Mouse (Mus musculus) hematopoietic stem cell, adult 5-6 weeks (primary cell): ENCODE data around the gene Ttc9c. TPM values are rescaled to one million over a fixed set of nuclear protein-coding genes. Genes with fewer than 3 reads are reported as not detected.

ENCODE experiments used
- ATAC-seq, 2 experiments: fragments of 125-278 bp in 1 of 2; replicated peaks in 1 of 2; 2 replicates each; pipeline ENCODE4 v1.8.0; 2016 to 2017; ENCODE audit warnings: inconsistent platforms in 2 of 2, mild to moderate bottlenecking in 2 of 2, moderate number of reproducible peaks in 2 of 2, low read depth in 1 of 2, moderate TSS enrichment in 1 of 2; ENCODE audit not compliant: low FRiP score in 2 of 2, poor library complexity in 2 of 2, severe bottlenecking in 2 of 2, insufficient read depth in 1 of 2, low TSS enrichment in 1 of 2
- total RNA-seq: library from RNA; stranded (forward); fragments of 172-1452, 232-1000 nt; gene quantifications from 2 replicates; pipeline ENCODE4 v1.2.3, GENCODE M21; 2017

The Ttc9c gene
- total RNA-seq: 61.0 and 83.7 TPM in 2 replicates

GRCm38 (mm10) chr19:8818801-8819595, at the start of gene Ttc9c:
Ttc9c (minus strand) TSS chr19:8819333.
- peak; percentile 74 to 86 for ATAC-seq

- ATAC-seq: no peak
Observed at GRCm38 (mm10) chr19:8864265-8864664, 45.1 kb upstream of the Ttc9c start.

- ATAC-seq: no peak
Observed at GRCm38 (mm10) chr19:8859018-8859417, 39.9 kb upstream of the Ttc9c start.

DNA sequence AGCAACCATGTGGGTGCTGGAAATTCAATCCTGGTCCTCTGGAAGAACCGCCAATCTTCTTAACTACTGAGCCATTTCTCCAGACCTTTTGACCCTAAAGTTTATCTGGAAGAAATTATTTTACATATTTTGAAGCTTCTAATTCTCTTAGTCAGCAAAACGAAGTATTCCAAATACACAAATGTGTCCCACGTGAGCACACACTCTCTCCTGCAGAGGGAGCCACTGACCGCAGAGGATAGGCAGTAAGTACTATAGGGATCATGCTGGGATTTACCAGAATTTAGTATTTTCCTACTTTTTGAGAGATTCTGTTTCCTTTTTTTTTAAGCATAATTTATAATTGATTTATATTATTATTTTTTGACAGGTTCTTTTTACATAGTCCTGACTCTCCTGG, 38.6 kb upstream of the Ttc9c start:
- peak; percentile 53 to 56; a peak in 2 of 4 replicates for ATAC-seq

GRCm38 (mm10) chr19:8853117-8853516, 34.0 kb upstream of the Ttc9c start:
- no peak for ATAC-seq

GRCm38 (mm10) chr19:8852236-8852928, 33.2 kb upstream of the Ttc9c start:
- no peak for ATAC-seq

GRCm38 (mm10) chr19:8851639-8852038, 32.5 kb upstream of the Ttc9c start:
- ATAC-seq: no peak

- ATAC-seq: no peak
Observed at GRCm38 (mm10) chr19:8850402-8850901, 31.3 kb upstream of the Ttc9c start, which contains the start of gene Lrrn4cl. Lrrn4cl (plus strand) TSS chr19:8850768.

DNA sequence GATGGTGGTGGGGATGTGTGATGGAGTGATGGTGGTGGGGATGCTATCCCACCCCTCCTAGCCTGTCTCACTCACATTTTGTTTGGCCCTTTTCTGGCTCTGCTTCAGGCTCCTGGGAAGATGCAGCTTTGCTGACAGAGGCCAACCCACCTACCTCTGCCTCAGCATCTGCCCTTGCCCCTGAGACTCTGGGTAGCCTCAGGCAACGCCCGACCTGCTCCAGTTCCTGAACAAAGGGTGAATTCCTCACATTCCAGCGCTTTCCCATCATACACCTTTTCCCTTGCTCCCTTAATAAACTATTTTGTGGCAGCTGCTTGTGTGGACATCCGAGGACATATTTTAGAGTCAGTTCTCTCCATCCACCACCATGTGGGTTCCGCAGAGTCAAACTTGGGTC, 29.2 kb upstream of the Ttc9c start:
- no peak for ATAC-seq

- peak; percentile 20 to 55; a peak in 2 of 4 replicates for ATAC-seq
Observed at GRCm38 (mm10) chr19:8844371-8845129, 25.4 kb upstream of the Ttc9c start.

DNA sequence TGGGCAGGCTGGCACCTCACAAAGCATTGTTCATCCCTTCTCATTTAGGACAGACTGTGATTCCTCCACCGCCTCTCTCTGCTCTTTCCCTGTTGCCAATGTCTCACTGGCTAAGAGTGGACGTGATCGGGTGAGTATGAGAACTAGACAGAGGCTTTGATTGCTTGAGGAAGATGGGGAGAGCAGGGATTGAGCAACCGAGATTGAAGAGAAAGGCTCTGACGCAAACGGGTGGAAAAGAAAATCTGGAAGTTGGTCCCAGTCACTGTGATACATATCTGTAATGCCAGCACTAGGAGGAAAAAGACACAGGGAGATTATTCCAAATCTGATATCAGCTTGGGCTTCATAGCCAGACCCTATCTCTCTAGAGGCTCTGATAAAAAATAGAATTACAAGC, 23.8 kb upstream of the Ttc9c start:
- no peak for ATAC-seq

GRCm38 (mm10) chr19:8841012-8841411, 21.9 kb upstream of the Ttc9c start:
- no peak for ATAC-seq

DNA sequence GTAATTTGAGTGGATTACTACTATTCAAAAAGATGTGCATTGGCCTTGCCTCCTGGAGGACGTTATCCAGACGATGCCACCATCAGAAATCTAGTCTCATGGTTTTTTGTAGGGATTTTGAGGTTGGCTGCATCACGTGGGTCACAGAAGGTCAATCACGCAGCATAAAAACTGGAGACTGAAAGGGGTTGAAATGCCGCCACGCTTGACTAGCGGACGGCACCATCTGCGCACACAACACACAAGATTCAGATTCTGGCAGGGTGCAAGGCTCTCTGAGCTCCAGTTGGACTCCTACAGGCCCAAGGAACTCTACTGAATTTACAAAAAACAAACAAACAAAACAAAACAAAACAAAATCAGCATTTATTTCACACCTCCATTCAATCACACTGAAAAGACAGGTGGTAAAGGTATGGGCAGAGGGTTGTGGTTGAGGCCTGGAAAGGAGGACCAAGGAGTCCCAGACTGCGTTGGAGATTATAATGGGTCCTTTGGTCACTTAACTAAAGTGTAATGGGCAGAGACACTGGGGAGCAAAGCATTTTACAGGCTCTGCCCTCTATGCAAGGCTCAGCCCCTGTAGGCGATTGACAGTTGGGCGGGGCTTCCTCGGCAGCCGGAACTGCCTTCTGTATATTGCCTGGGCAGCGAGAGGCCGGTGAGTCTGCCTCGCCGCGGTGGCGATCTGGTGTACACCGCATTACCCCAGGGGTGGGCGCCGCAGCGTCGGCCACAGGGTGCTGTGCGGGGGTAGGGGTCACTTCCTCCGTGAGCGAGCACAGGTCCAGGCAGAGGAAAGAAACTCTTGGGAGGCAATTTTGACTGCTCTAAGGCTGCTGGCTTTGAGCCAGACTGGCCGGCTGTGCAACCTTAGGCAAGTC, 21.0 kb upstream of the Ttc9c start:
- ATAC-seq: peak; percentile 58 to 59

DNA sequence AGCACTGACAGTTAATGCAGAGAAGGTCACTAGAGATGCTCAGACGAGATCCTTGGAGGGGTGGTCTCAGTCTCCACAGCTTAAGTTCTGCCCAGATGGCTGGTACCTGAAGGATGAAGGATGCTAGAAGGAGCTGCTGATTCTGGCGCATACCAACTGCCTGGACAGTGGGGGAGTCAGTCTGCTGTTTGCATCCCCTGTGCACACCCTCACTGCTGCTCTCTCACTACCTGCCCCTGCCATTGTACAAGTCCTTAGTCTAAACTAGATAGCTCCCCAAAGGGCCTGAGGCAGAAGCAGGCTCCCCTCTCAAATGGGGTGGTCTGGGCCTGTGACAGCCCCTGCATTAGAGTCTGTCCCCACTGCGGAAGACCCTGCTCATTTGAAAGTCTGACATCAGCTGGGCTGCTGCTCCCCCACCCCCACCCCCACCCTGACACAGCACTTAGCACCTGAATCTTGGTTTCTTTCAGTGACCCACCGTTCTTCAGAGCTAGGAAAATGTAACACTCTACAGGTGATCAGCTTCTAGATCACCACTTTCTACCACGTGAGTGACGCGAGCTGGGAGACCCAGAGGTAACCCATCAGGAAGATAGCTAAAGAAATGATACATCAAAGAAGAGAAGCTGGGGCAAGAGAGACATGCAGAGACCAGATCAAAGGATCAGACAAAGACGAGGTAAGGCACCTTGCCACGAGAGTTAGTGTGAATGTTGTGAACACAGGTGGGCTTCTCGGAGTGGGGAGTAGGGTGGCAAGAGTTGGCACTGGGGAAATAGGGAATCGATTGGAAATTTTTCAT, 20.2 kb upstream of the Ttc9c start, which contains the start of gene Gng3:
Gene Gng3 (minus strand): TSS at position 92 of the 805 bp plus-strand sequence.
- no peak for ATAC-seq

DNA sequence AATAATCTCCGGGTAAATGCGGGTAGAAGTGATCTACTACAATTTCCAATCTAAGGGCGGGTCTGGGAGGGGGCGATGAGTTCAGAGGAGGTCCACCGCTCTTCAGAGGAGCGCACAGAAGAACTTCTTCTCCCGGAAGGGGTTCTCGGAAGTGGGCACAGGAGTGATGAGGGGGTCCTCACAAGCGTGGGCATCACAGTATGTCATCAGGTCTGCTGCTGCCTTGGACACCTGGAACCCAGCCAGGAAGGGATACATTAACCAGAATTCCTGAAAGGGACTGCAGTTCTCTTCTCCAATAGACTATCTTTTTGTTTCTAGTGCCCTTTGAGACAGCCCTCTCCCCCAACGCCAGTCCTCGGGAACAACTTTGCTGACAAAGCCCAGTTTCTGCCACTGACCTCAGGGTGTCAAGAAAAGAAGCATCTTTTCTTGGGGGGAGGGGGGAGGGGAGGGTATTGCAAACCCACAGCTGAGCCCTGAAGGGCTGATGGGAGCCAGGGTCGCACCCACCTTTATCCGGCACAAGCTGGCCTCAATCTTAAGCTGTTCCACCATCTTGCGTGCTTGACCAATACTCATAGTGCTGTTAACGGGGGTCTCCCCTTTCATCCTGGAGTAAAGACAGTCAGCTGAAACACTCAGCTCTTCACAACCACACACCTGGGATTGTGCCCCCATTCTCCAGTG, 19.1 kb upstream of the Ttc9c start:
- ATAC-seq: no peak
